Mouse (Mus musculus): ENCODE results near the gene Pira2.
"Not testable (repeated sequence)": the region's sequence is repeated elsewhere in the genome, so short reads cannot be mapped to it uniquely, and the experiment has no call there.

The Pira2 gene

DNA sequence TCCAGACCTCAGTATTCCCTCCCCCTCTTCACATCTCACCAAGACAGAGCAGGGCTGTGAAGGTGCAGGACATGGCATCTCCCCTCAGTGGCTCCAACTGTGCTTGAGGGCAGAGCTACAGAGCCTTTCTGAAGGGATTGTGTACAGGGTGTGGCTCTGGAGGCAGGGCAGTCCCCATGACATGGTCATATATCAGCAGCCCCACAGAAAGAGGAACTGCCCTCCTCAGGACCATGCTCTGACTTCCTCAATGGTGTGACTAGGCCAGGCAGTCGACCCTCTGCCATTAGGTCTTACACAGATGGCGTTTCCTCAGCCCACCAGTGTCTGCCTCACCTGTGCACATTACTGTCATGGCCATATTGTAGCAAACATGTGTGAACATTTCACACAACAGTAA is at the start of gene Pira2:
Gene Pira2, minus strand, starts transcription at position 101 of the 400 bp plus-strand sequence.
- not testable (repeated sequence) for DNase-seq

- DNase-seq: not testable (repeated sequence)
Observed at GRCm38 (mm10) chr7:3875032-3875431, 30.2 kb upstream of the Pira2 start.

DNA sequence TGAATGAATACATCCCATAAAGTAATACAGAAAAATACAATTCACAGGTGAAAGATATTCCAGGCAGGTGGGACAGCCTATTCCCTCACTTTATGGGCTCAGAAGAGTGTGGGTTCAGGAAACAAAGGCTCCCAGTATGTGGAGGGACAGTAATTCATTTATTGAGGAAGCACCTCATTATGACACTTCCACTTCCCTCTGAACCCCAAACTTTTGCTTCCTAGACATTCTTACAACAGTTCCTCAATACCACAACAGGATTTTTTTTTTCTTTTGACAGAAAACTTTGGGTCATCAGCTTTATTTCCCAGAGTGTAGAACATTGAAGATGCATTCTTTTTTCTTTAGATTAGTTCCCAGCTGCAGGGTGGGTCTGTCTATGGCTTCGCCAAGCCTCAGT is 7.0 kb downstream of the Pira2 start:
- DNase-seq: not testable (repeated sequence)

GRCm38 (mm10) chr7:3830633-3831032 is 14.2 kb downstream of the Pira2 start:
- not testable (repeated sequence) for DNase-seq

DNA sequence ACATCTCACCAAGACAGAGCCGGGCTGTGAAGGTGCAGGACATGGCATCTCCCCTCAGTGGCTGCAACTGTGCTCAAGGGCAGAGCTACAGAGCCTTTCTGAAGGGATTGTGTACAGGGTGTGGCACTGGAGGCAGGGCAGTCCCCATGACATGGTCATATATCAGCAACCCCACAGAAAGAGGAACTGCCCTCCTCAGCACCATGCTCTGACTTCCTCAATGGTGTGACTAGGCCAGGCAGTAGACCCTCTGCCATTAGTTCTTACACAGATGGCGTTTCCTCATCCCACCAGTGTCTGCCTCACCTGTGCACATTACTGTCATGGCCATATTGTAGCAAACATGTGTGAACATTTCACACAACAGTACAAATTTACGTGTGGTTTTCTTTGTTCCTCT is 19.3 kb downstream of the Pira2 start, which contains the start of gene Gm15448:
Gene Gm15448, minus strand, starts transcription at position 89 of the 400 bp plus-strand sequence.
- DNase-seq: not testable (repeated sequence)

DNA sequence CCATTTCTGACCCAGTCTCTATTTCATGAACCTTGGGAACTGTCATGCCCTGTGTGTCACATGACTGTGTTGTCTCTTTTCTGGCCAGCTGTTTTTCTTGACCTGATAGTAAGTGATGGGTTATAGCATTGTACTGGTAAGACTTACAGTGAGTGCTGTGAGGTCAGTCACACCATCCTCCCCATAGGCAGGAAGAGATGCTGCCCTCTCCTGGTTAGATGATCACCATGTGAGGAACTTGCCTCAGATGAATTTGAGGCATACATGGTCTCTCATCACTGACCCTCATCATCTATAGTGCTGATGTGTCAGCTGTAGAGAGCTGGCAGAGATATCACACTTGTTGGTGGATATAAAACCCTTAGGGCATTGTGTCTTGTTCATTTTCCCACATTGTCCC is 32.9 kb downstream of the Pira2 start:
- DNase-seq: not testable (repeated sequence)

DNA sequence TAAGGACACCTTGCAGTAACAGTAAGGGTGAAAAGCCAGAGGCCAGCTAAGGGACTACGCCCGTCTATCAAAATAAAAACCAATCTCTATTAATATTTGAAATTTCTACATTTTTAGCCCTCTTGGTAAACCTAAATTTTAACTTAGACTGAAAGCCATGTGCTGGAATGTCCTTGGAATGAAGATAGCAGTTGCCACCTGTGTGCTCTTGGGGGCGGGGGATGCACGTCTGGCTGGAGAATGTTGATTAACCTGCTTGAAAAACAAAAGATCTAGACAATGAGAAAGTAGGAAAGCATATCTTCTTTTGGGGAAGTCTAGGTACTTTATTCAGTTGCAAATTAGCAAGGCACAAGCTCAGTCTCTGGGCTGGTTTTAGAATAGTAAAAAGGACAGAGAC is 41.9 kb downstream of the Pira2 start:
- DNase-seq: not testable (repeated sequence)

DNA sequence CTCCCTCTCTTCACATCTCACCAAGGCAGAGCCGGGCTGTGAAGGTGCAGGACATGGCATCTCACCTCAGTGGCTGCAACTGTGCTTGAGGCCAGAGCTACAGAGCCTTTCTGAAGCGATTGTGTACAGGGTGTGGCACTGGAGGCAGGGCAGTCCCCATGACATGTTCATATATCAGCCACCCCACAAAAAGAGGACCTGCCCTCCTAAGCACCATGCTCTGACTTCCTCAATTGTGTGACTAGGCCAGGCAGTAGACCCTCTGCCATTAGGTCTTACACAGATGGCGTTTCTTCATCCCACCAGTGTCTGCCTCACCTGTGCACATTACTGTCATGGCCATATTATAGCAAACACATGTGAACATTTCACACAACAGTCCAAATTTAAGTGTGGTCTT is 44.9 kb downstream of the Pira2 start:
- DNase-seq: not testable (repeated sequence)

DNA sequence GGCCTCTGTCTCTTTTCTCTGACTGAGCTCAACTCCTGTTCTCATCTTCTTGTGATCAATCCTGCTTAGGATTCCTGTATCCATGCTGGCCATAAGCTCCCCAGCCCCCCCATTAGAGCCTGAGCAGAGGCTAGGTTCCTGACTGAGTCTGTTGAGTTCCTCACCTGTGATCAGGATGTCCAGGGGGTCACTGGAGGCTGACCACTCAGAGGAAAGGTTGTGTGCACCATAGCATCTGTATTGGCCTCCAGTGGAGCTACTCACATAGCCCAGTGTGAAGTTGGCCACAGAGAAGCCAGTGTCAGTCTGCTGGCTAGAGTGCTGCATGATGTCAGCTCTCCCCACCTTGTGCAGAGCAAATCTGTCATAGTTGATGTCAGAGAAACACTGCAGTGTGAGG is 48.6 kb downstream of the Pira2 start:
- not testable (repeated sequence) for DNase-seq
